Mouse (Mus musculus): ENCODE measurements around the gene Gphb5. TPM values are rescaled to one million over a fixed set of nuclear protein-coding genes. Genes with fewer than 3 reads are reported as not detected.

Gphb5 gene
- total RNA-seq, 2 experiments from 2014 or later, result not detected

DNA sequence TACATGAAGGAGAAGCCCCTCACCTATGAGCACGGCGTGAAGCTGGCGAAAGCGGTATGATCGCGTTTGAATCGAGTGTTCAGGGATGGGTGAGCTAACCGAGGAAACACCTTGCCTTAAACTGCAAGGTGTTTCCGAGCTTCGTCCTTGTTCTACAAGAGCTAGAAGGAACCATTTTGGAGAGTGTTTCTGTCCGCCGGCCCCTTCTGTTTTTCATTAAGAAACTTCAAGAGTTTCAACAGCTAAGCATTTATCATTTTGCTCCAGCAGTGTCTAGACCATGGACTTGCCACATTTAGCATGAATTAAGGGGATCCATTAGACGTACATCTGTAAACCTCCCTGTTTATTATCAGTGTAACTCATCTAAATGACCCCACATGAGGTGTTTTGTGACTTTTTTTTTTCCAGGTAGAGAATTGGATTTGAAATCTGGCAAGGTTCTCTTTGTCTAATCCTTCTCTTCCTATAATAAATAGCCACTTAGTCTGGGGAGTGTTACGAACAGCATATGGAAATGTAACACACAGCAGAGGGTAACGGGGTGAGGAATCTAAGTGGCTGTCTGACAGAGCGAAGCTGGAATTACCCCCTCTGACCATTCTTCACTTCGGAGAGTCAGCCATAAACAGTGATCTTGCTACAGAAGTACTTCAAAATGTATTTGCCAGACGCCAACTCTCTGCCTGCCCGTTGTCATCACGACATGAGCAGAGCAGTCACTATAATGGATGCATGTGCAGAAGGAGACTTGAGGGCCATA, 22.4 kb downstream of the Gphb5 start:
- ATAC-seq (replicated peaks; ENCODE audit: poor library complexity, severe bottlenecking), result no peak

DNA sequence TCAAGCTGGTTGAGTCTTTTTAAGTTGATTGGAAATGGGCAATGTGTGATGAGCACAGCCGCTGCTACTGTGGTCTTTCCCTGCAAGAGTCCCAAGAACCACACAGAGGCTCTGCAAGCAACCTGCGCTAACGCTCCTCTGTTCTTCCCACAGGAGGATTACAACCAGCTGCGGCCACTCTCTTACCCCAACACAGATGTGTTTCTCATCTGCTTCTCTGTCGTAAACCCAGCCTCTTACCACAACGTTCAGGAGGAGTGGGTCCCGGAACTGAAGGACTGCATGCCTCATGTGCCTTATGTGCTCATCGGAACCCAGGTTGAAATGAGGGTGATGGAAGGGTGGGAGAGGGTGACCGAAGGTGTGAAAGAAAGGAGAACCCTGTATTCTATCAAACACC, 25.1 kb downstream of the Gphb5 start:
- ATAC-seq (replicated peaks; ENCODE audit: poor library complexity, severe bottlenecking), result no peak

DNA sequence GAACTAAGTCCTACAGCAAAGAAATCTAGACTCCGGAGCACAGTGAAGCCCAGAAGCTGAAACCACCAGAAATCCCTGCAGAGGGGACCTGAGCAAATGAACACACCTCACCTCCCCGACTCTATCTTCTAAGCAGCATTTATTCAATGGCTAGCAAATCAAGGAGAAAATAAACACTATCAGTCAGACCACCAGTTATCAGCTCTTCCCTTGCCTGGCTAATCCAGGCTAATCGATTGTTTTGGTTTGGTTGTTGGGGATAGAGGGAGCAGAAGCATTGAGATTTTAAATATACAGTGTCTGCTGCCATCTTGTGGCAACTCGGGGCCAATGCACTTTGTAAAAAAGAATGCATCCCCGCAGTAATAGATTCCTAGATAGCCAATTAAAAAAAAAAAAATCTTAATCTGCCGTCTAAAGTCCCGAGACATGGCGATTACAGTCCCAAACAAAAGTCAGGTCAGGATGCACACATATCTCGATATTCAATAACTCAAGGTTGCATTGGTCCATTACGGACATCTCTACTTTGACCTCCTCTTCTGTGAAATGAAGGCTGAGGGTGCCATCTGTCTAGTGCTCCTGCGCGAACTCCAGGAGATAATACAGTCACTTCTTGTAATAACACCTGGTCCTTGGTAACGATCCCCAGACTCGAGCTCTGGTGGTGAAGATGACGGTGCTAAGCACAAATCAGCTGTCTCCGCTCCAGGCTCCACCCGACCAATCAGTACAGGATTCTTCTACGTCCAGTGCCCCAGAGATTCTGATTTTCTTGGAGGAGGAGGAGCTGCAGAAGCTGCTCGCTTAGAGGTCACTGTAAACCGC, 27.1 kb downstream of the Gphb5 start:
- peak; percentile 74 for ATAC-seq (replicated peaks; ENCODE audit: poor library complexity, severe bottlenecking)

DNA sequence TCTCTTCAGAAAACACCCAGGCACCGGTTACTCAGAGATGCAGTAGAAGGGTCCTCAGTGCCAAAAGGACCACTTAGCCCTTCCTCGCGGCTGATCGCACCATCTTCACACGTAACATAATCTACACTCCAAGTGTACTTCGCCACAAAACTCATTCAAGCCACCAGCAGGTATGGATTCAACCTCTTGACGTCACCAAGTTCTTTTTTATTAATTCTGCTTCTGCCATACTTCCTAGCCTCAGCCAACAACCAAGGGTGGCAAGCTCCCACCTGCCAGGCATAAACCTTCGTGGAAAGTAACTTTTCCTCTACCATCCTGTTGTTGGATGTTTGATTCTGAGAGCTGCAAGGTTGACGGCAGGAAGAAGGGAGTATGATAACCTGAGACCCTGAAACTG, 28.1 kb downstream of the Gphb5 start:
- no peak for ATAC-seq (replicated peaks; ENCODE audit: poor library complexity, severe bottlenecking)

DNA sequence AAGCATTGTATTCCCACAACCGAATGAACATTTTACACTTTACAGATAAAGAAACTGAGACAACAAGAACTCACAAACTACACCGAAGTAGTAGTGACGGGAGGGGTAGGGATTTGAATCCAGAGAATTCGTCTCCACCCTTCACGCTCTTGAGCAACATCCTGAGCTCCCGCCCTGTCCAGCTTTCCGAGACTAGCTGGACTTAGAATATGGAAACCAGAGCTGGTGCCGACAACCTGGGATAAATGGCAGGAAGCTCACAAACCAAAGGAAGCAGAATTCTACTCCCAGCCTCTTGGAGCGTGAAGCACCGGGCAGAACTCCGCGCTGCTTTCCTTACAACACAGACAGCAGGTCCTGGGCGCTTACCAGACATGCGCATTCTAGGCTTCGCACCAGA, 28.7 kb downstream of the Gphb5 start:
- no peak for ATAC-seq (replicated peaks; ENCODE audit: poor library complexity, severe bottlenecking)

DNA sequence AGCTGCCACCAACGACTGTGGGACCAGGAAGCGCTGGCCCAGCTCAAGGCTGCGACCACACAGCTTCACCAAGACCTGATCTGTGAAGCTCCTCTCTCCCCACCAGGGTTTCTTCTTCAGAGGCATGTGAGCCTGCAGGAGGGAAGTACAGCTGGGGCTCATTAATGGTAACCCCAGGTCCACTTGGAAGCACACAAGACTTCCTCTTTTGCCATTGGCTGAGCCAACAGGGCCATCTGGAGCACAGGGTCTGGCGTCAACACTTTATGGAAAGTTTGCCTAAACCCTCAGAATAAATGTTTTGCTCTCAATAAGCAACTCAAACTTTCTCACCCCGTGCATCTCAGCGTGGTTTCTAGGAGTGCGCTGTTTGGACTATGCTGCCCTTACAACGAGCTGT, 29.4 kb downstream of the Gphb5 start:
- ATAC-seq (replicated peaks; ENCODE audit: poor library complexity, severe bottlenecking), result peak; percentile 66

DNA sequence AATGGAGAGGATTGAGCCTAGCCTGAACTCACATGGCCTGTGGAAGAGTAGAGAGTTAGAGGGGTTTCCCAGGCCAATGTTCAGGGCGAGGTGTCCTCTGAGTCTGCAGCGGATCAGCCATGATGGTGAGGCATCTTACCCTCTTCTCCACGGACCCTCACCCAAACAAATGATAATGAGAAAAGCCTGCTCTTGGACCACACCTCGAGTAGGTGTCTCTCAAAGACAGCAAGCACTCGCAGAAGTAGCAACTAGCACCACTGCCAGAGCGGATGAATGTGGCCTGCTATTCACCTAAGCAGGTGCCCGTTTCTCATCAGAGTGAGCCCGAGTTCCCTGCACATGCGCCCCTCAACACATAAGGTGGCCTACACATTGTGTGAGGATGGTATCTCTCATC, 29.9 kb downstream of the Gphb5 start:
- no peak for ATAC-seq (replicated peaks; ENCODE audit: poor library complexity, severe bottlenecking)

DNA sequence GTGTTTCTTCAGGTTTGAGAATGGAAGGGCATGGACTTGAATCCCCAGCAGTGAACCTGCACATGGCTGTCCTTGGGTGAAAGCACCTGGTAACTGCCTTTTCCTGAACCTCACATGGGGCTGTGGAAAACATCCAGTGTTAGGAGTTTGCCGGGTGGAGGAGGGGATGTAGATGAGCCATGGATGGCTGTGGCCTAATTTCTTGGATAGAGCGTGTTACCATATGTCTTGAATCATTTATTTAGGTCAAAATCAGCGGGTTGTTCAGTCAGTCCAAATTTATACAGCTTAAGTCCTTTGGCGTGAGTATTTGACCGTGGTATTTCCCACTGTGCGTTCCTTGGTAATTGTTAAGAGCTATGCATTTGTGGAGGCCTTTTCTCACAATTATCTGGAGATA, 40.5 kb downstream of the Gphb5 start:
- ATAC-seq (replicated peaks; ENCODE audit: poor library complexity, severe bottlenecking), result no peak

DNA sequence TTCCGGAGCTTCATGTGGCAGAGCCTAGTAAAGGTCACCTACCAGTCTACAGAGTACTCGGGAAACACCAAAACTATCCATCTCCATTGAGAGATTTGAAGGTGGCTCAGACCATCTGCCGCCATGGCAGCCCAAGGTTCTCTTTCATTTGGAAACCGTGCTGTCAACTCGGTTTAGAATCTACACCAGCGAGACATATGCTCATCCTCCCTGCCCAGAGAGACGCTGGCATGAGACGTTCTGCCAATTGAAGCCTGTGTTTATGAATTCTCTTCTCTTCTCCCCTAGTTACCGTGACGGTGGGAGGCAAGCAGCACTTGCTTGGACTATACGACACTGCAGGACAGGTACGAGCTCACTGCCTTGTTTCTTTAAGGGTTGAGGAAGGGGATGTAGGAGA, 41.5 kb downstream of the Gphb5 start:
- no peak for ATAC-seq (replicated peaks; ENCODE audit: poor library complexity, severe bottlenecking)

DNA sequence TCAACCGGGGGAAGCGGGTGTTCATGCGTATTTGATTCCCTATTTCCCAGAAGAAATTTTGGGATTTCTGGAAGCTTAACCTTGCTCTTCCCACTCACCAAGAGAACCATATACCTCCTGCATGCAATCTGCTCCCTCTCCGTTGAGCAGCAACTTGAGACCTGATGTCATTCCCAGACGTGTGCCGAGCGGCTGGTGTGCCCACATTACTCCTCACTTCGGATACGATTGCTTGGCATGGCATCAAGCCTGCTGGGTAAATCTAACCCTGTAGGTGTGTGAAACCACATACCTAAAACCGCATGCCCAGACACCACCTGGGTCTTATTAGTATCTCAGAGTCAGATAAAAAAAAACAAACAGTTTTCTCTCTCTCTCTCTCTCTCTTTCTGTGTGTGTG, 42.1 kb downstream of the Gphb5 start:
- no peak for ATAC-seq (replicated peaks; ENCODE audit: poor library complexity, severe bottlenecking)

DNA sequence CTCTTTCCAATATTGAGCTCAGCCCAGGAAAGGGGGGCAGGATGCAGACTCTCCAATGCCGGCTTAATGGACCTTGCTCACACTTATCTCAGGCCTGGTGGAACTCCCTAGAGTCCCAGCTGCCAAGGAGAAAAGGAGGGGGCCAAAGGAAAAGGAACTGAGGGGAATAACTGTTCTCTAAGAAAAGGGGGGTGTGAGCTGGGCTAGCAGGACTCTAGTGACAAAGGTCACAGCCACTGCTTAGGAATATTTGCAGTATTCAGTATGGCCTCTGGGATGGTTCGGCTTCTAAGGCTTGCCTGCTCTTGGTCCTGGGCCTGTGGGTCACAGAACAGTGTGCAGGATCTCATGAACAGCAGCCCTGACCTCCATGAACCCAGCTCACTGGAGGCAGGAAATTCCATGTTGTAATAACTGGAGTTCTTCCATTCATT, 47.1 kb downstream of the Gphb5 start:
- ATAC-seq (replicated peaks; ENCODE audit: poor library complexity, severe bottlenecking), result no peak

DNA sequence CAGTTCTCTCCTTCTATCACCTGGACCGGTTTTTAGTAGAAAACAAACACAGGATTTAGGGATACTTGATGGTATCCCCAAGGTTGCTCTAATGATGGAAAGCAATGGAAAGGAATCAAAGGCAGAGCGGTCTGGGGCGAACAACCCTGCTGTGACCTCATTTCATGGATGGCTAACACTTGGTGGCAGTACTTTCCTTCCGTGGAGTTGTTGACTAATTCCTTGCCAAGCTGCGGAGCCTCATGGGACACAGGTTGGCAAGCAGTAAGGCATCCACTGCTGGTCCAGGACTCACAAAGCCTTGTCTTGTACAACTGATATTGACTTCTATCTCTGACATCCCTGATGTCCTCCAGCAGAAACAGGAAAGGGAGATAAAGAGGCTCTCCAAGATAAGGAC, 48.1 kb downstream of the Gphb5 start:
- no peak for ATAC-seq (replicated peaks; ENCODE audit: poor library complexity, severe bottlenecking)

DNA sequence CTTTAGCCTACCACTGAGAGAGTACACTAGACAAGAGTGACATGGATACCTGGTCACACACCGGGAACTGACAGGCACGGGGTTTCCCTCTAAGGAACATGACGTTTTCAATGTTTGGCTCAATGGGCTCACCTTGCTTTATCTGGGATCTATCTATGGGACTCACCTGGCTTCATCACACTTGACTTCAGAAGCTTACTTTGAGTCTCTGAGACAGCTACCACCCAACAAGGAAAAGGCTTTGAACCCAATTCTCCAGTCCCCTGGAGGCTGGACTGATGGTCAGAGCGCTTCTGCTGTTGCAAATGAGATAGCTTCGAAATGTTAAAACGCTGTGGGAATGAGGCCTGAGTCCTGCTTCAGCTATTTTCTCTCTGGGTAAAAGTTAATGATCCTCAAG, 49.2 kb downstream of the Gphb5 start:
- ATAC-seq (replicated peaks; ENCODE audit: poor library complexity, severe bottlenecking), result no peak

DNA sequence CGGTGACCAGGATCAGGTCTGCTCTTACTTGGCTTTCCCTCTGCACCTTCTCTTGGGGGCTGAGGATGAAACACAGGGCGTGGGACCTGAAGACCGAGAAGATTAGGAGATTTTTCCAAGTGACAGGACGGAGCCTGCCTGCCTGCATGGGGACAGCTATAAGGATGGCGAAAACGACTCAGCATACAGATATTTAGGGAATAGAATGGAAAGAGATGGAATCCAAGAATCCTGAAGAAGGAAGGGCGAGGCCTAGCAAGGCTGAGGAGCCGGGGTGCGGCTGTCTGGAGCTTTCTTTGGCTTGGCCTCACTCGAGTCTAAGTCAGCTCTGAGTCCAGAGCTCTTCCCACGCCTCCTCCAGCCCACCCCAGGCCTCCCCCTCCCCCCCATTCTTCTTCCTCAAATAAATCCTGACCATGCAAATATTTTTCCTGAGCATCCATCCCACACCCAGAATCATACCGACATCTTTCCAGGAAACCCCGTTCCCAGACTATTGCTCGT, 50.9 kb downstream of the Gphb5 start:
- ATAC-seq (replicated peaks; ENCODE audit: poor library complexity, severe bottlenecking), result no peak

DNA sequence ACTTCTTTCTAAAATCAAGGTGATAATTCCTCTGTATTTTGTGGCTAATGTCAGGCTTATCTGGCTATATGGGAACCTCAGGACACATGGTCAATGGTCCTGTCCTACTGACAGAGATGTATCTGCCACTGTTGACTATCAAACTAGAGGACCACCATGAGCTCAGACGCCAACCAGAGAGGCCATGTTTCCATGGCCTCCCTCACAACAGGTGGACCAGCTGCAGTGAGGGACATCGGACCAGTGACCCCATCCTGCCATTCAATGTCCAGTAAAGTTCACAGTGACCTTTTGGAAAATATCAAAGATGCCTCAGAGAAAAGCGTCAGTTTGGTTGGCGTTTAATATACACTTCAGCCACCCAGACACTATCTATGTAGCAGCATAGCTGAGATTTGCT, 52.2 kb downstream of the Gphb5 start:
- no peak for ATAC-seq (replicated peaks; ENCODE audit: poor library complexity, severe bottlenecking)

DNA sequence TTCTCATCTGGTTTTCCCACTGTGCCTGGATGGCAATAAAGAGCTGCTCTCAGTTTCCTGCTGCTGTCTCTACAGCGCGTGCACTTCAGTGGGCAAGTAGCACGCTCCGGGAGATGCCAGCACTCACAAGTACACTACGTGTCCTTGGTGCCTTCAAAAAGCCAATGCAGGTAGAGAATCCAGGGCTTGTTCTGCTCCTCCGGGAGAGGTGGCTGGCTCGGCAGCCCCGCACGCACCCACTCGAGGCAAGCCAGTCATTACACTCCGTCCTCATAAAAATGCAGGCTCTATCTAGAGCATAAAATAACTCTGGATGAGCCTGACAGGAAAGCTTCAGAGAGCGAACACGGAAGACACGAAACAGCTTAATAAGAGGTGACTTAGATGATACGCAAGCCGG, 54.1 kb downstream of the Gphb5 start:
- no peak for ATAC-seq (replicated peaks; ENCODE audit: poor library complexity, severe bottlenecking)

Other genes starting within 250 kb of the Gphb5 start
- 0.41 TPM in 1 of 2 replicates, not detected in the other for gene Kcnh5, start 239.4 kb downstream of the Gphb5 start, total RNA-seq (2014; fragmentation: Nextera tagmentation)
- not detected in 2 replicates for gene Kcnh5, start 239.4 kb downstream of the Gphb5 start, total RNA-seq (2017)
- 0.11 and 1.2 TPM in 2 replicates for gene Rhoj, start 108.5 kb downstream of the Gphb5 start, total RNA-seq (2014; fragmentation: Nextera tagmentation)
- gene Rhoj, start 108.5 kb downstream of the Gphb5 start, total RNA-seq (2017), result 2.8 and 4.2 TPM in 2 replicates
- gene Ppp2r5e, start 179.5 kb upstream of the Gphb5 start, total RNA-seq (2014; fragmentation: Nextera tagmentation), result 20.9 and 22.4 TPM in 2 replicates
- gene Ppp2r5e, start 179.5 kb upstream of the Gphb5 start, total RNA-seq (2017), result 11.2 and 12.9 TPM in 2 replicates

Measured in granulocyte monocyte progenitor cell, adult 5-6 weeks (primary cell).